Mouse (Mus musculus) brain, embryonic 14.5 days (tissue): ENCODE measurements around the gene Tat.

Source experiments
- CTCF ChIP-seq: fragments of 200-500 bp; IDR thresholded peaks from 2 replicates; pipeline ENCODE4 v1.5.1; 2012; ENCODE audit warnings: inconsistent platforms, mild to moderate bottlenecking, moderate library complexity, borderline replicate concordance; ENCODE audit not compliant: insufficient read depth, insufficient read length; ENCODE audit errors: extremely low read depth
- POLR2A ChIP-seq: fragments of 200-500 bp; IDR thresholded peaks from 2 replicates; pipeline ENCODE4 v1.6.1; 2012; ENCODE audit warnings: mild to moderate bottlenecking, inconsistent platforms, borderline replicate concordance; ENCODE audit not compliant: poor library complexity, insufficient read depth, insufficient read length, severe bottlenecking; ENCODE audit errors: extremely low read depth

GRCm38 (mm10) chr8:110022081-110022480 lies 31.8 kb downstream of the Tat start:
- no peak for TF ChIP-seq CTCF
- no peak for TF ChIP-seq POLR2A
